Mouse (Mus musculus) brain, embryonic 18.5 days (tissue): ENCODE data around the gene Pik3c2a.

Experiments
- DNase-seq: peaks from one replicate; pipeline ENCODE4 v3.0.0-alpha.2; 2012; ENCODE audit warnings: low read depth, low spot score

Gene Pik3c2a

DNA sequence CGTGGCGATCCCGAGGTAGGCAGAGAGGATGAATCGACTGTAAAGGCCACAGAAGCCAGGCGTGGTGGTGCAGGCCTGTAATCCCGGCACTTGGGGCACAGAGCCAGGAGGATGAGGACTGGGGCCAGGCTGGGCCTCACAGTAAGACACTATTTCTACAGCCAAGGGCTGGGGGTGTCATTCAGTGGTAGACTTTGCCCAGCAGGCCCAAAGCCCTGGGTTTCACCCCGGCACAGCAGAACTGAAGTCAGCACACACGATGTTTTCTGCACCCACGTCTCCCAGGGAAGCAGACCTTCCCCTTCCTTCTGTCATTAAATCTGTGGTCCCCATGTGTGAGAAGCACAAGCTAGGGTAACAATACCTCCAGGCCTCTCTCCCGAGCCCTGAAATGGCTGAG lies 144.9 kb downstream of the Pik3c2a start:
- no peak for DNase-seq

DNA sequence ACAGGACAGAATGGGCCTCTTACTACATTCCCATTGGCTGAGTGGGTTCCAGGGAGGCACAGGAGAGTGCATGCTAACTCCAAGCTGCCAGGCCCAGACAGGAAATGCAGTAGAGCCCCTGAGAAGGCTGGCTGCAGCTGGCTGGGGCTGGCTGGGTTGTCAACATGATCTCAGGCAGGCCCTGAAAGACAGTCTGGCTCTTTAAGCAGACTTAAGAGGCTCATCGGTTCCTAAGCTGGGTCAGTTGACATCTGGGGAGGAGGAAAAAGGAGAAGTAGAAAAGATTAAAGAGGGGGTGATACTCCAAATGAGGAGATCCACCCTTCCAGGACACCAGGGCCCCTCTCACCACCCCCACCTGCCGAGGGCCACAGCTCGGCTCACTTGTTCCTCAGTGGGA lies 148.3 kb downstream of the Pik3c2a start:
- no peak for DNase-seq

DNA sequence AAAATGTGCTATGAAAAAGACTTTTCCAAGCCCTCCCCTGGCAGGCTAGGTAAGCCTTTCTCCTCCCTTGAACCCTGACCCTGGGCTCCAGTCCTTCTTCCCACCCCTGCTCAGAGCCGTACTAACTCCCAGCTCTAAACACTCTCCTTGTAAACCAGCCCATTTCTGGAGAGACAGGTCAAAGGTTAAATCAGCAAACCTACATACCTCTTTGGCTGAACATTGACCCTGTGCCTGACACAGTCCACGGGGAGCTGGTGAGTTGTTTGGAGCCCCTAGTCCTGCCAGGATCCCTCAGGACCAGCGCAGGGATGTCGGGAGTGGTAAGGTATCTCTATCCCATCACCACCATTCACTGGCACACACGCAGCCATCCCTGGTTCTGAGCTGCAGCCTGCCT lies 150.9 kb downstream of the Pik3c2a start:
- DNase-seq, result no peak

DNA sequence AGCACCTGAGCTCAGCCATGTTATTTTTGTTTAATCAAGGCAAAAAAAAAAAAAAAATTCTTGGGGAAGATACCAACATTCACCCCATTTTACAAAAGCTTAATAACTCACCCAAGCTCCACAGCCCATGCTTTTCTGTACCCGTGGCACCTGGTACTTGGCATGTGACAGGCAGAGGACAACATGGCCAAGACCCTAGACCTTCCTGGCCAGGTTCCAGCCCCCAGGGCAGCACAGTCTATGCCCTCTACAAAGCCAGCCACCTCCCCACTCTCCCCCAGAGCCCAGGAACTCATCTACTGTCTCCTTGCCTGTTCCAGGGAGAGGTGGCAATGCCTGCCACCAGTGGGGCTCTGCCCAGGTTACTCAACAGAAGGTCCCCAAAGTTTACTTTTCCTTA lies 152.7 kb downstream of the Pik3c2a start:
- no peak for DNase-seq

DNA sequence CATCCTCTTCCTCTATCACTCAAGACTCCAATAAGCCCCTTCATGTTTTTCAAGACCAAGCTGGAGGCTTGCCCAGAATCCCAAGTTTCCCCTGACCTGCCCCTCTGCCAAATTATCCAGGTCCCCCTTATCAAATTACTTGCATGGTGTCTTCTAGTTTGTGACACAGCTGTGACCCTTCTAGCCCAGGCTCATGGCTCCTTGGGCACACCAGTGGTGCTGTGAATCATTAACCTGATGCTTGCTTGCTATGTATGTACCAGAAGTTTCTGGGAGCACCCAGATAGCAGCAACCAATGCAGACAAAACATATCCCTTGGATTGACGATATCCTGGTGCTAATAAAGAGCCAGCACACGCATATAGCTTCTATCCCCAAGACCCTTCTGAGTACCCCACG lies 154.3 kb downstream of the Pik3c2a start:
- no peak for DNase-seq

DNA sequence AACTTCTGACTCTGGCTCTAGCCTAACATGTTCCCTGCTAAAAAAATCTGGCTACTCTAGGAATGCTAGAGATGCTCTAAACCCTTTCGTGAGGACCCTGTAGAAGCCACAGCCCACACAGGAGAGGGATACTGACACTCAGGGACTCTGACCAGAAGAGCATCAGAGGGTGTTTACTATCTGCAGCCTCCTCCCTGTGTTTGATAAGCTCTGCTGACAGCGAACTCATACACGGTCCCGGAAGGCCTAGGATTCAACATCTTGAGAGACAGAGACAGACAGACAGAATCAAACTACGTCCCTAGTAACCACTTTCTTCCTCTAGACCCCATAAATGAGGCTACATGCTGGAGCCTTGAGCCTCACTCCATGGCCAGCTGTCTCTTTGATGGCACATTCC lies 155.3 kb downstream of the Pik3c2a start:
- DNase-seq, result no peak
